Mouse (Mus musculus): ENCODE measurements around the gene Abhd14a.

Gene Abhd14a

DNA sequence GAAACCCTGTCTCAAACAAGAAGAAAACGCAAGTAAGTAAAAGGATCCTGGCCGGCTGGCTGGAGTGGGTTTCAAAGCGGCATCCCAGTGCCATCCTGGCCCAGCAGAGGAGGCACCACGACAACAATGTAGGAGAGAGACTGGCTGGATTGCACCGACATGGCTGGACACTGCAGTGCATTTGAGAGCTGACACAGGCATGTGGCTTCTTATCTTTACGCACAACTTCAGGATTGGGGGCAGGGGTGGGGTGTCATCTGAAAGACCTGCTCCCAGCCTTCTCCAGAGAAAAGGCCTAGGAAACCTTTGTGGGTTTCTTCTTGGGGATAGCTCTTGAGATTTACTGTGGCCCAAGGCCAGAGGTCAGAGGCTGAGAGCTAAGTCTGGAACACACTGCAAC, 35.7 kb downstream of the Abhd14a start:
- DNase-seq (ENCODE audit: low read depth, low spot score): no peak

DNA sequence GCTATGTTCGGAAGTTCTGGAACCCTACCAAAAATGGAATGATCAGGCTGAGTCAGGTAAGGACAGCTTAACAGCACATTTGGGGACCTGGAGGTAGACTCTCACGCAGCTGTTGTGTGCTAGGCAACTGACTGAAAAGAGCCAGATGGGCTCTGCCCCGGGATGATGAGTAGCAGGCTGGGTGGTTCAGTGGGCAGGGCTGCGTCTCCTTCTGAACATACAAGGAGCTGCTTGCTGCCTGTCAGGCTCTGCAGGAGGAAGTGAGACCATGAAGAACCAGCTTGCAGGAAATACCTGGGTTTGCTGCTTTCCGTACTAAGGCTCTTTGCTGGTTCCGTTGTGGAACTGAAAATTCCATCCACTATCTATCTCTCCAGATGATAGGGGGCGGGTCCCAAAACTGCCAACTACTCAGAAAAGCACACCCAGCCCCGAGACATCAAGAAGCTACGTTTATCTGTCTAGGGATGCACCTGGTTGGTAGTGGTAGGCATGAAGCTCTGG, 36.3 kb downstream of the Abhd14a start:
- no peak for DNase-seq (ENCODE audit: low read depth, low spot score)

DNA sequence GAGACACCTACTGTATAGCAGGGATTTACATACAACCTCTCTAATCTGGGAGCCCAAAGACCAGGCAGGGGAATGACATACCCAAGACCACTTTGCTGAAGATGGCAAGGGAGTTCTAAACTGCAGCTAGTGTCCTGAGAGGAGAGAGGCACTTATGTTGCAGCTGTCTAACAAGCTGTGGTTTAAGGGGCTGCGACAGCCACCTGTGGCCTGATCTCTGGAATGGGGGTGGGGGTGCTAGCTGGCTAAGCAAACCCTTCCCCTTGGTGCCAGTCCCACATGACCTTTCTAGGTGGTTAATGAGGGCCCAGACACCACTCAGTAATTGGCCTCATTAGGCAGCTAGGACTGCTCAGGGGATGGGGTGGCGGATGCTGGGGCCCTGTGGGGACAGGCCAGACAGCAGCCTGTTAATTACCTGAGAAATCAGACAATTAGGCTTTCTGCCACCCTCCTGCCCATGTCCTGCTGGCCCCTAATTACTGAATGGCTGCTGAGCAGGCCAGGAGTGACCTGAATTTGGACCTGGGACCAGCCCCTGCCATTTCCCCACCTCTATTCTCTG, 37.3 kb downstream of the Abhd14a start:
- DNase-seq (ENCODE audit: low read depth, low spot score): no peak

DNA sequence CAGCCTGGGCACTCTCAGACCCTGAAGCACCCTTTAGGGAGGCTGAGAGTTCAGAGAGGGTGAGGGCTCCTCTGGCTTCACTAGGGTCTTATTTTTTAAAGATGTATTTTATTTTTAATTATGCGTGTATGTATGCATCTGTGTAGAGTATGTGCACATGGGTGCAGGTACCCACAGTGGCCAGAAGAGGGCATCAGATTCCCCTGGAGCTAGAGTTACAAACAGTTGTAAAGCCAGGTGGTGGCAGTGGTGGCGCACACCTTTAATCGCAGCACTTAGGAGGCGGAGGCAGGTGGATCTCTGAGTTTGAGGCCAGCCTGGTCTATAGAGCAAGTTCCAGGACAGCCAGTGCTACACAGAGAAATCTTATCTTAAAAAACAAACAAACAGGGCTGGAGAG, 38.4 kb downstream of the Abhd14a start:
- DNase-seq (ENCODE audit: low read depth, low spot score): no peak

DNA sequence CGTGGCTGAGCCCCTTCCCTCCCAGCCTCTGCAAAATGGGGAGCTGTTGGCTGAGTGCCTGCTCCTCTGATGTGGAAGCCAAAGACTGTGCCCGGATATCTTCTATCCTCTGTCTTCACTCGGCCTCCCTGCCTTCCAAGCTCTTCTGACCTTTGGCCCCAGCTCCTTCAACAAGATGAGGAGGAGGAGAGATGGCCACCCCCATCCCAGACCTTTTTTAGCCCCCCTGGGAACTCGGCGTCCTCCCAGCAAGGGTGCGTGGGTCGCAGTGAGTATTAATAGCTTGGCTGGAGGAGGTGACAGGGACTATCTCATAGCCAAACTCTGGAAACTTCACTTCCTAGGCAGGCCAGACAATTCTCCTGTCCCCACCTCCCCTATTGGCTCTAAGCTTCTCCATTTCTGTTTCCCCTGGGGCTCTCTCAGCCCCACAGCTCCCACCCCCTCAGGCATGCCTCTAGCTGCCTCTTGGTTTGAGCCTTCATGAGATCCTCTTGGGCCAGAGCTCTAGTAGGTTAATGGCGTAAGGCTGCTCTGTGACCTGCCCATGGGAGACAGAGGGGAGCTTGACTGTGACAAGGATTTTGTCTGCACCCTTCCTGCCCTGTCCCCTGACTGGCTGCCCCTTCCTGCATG, 40.9 kb downstream of the Abhd14a start:
- no peak for DNase-seq (ENCODE audit: low read depth, low spot score)

DNA sequence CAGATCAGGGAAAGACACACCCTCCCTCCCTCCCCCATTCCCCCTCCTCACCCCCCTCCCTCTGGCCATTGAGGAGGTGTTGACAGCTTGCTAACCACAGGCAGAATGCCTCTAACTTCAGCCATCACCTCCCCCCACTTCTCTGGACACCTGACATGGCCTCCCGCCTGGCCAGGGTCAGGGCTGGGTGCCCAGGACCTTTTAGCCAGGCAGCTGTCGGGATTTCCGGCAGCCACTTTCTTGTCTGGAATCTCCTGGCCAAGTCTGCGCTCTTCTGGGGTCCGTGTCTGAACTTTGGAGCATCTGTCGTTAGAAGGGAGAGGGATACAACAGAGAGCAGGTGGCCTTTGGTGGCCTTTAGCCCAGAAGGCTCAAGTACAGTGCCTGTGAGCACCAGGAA, 42.2 kb downstream of the Abhd14a start:
- no peak for DNase-seq (ENCODE audit: low read depth, low spot score)

DNA sequence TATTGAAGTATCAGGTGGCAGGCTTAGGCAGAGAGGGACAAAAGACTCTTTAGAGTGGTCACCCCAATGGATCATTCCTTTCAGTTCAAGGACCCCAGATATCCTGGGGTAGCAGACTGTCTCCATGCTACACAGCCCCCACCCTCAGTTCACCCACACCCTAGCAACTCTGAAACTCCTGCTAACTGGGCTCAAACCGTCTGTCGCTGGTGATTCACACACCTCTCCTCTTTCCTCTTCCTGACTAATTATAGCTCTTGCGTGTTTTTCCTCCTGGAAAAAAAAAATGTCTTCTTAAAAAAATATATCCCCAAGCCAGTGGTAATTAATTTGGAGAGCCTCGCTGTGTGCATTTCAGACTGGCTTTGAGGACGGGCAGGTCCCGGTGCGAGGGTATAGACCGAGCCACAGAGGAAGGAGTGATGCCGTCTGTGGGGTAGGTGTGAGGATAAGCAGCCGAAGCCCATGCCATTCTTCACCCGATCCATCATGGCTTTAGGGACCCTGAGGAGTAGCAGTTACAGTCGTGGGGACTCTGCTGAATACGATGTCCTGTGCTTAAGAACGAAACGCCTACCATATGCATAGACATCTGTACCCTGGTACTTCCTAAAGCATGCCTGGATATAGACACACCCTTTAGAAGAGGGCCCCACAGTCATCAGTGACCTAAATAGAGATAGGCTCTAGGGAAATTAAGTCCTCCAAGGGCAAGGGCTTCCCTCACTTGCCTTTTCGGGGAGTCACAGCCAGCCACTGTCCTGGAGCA, 44.7 kb downstream of the Abhd14a start:
- no peak for DNase-seq (ENCODE audit: low read depth, low spot score)

DNA sequence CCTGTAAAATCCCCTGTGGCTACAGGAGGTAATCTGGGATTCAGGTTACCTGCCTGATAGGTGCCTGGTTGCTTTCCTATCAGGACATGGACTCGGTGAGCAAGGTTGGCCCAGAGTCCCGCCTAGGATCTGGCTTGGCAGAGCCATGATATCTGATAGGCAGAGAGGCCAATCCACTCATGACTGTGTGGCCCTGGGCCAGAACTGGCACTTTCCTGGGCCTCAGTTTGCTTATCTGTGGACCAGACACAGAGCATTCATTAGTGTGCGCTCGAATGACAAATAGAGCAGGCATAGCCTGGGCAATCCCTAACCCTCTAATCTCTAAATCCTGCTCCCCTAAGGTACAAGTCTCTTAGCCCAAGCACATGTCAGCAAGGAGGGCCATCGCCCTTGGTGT, 45.3 kb downstream of the Abhd14a start:
- DNase-seq (ENCODE audit: low read depth, low spot score): no peak

DNA sequence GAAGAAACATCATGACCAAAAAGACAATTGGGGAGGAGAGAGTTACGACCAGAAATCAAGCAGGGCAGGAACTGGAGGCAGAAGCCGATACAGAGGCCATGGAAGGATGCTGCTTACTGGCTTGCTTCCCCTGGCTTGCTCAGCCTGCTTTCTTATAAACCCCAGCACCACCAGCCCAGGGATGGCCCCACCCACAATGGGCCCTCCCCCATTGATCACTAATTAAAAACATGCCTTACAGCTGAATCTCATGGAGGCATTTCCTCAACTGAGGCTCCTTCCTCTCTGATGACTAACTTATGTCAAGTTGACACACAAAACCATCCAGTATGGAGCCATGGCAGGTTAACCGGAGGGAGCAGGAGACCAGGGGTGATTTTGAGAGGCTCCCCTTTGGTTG, 47.7 kb downstream of the Abhd14a start:
- no peak for DNase-seq (ENCODE audit: low read depth, low spot score)

DNA sequence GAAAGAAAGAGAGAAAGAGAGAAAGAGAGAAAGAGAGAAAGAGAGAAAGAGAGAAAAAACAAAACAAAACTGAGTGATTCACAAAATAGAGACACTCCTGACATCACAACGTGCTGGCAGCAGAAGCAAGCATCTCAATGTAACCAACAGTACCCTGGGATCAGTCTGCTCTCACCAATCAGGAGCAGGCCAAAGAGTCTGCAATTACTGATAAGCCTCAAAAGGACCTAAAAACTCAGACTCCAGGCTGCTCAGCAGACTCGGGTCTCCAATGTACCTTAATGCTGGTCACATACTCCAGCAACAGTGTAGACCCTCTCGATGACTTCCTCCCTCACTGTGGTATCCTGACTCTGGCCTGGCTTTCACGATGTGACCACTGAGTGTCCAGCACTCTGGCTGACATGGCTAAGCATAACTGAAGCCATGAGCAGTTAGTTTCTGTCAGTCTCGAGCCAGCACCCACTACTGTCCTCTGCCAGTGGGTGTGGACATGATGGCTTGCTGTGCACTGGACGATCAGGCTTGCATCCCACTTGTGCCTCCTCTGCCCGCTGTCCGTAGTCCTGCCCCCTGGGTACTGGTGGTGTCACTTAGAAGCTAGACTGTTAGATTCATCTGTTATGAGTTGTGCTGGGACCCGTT, 48.7 kb downstream of the Abhd14a start:
- DNase-seq (ENCODE audit: low read depth, low spot score): no peak

DNA sequence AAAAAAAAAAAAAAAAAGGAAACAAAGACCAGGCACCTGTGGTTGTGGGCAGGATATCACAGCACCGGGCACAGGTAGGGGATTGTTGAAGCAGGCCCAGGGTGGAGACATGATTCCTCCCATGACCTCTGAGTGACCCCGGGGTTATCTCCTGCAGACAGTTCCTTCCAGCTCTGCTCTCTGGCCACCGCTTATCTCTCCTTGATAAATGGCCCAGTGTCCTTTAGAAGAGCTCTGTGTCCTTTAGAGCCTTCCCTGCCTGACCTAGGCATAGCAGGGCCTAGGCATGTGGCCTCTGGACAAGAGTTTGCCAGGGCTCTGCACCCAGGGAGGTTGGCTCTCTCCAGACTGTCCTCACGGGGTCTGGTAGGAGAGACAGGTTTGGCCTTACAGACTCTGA, 49.7 kb downstream of the Abhd14a start:
- no peak for DNase-seq (ENCODE audit: low read depth, low spot score)

DNA sequence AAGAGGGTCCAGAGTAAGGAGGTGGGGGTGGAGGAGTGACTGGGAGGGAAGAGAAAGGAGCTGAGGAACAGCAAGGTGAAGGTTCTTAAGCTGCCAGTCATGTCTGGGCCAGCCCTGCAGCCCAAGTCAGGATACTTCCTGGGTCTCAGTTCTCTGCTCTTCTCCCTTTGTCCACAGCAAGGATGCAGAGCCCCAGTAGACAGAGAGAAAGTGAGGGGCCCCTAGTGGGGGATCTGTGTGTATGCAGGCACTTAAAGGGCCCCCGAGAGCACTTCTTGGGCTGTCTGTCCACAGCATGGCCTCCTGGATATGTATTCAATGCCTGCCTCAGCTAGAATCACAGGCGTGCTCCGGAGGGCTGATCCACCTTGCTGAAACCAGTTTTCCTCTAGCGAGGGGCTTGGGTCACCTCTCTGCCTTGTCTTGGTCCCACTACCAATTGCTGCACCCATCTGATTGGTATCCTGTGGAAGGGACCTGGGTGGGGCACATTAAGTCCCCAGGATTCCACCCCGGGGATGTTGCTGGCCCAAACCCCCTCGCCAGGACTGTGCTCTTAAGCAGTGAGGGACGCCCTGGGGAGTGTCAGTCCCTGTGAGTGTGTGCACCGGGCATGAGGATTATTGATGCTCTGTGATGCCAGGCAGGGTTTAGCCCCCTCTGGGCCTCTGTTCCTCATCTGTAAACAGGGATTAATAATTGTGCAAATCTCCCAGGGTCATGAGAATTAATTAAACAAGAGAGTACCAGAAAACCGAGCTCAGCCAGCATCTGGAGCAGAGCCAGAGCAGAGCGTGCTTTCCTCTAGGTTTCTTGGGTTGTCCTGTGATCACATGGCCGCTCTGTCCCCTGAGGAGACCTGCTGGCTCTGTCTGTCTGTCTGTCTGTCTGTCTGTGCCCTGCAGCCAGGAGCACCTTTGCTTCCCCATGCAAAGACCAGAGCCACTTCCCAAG, 52.6 kb downstream of the Abhd14a start:
- DNase-seq (ENCODE audit: low read depth, low spot score): no peak

DNA sequence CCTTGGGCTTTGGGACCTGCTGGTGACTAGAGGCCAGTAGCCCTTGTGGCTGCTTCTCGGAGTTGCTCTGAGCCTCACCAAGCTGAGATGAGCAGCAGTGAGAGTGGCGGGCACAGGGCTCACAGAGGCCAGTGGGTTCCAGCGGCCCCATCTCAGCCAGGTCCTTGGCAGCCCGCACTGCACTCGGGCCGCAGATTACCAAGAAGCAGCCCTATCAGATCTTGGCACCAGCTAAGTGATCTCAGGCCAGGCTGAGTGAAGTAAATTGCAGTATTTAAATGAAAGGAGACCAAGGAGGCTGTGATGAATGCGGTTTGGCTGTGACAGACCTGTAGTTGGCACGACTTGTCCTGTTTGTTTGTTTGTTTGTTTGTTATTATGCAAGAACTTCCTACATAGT, 53.9 kb downstream of the Abhd14a start:
- DNase-seq (ENCODE audit: low read depth, low spot score): no peak

DNA sequence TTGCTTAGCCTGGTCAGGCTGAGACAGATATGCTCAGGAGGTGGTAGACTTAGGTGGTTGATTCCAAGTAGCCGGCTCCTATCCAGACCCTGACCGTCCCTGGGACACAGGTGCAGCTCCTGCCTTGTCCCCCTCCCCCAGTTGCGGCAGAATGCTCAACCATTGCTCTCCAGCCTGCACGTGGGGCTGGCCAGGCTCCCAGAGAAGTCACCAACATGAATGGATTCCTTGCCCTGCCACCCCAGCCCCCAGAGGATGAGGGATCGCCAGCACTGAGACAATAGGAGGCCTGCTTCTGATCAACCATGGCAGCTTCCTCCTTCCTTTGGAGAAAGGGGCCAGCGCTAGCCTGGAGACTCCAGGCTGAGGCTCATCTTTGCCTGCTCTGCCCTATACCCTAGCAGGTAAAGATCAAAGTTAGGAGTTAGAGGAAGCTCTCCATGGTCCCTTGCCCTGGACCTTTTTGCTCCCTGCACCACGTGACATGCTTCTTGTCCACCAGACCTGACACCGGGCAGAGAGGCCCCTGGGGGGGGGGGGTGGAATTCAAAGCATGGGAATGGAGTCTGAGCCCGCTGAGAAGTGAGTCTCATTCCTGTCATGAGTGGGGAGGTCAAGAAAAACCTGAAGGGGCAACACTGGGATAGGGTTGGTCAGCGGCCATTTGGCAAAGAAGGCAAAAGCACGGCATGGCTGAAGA, 54.5 kb downstream of the Abhd14a start:
- DNase-seq (ENCODE audit: low read depth, low spot score): no peak

All from mesoderm, embryonic 11.5 days (tissue).